Mouse (Mus musculus): ENCODE measurements around the gene Thbs3. TPM values are rescaled to one million over a fixed set of nuclear protein-coding genes. Genes with fewer than 3 reads are reported as not detected.

The Thbs3 gene
- total and polyA plus RNA-seq, 3 experiments: 0.49 to 3.4 (median 2.4) TPM

DNA sequence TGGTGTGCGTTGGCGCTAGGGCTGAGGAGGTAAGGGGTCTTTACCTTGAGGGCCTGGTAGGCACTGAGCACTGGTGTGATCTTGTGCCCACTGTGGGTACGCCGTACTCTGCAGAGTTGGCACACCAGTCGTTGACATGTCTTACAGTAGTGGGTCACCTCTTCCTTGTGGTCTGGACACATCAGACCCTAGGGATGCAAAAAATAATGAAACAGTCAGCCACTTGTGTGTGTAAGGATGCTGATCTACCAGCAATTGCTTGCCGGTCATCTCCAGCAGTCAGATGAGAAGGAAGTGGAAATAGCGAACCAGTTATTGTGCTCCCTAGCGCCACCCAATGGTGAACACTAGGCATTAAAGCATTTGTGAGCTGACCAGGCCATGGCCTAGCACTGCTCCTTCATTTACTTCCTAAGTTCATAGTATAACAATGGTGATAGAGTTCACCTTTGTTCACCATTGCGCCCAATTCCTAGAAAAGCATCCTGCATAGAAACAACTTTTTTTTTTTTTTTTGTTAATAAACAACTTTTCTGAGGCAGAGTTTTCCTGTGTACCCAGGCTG lies 27.4 kb downstream of the Thbs3 start:
- no peak overlapping the region for H3K4me3 ChIP-seq (ENCODE audit: low read depth, low read length)
- H3K36me3 ChIP-seq (replicated peaks): peaks cover 3% of the 10 kb centered on the region
- H3K9me3 ChIP-seq (replicated peaks): no peaks in the 10 kb centered on the region
- TF ChIP-seq CTCF (IDR thresholded peaks at IDR 0.05; ENCODE audit: low read depth, low read length) (peak; percentile 68), GATA2 (IDR thresholded peaks at IDR 0.05; ENCODE audit: borderline replicate concordance, low read depth, low read length) (no peak), GATA1 (IDR thresholded peaks at IDR 0.05; ENCODE audit: borderline replicate concordance, low read length) (no peak), TAL1 (conservative IDR thresholded peaks at IDR 0.05; ENCODE audit: low read depth, low read length) (no peak)
- peaks cover 49% of the 10 kb centered on the region for H3K4me1 ChIP-seq (ENCODE audit: insufficient read depth, low read depth, low read length)
- peaks cover 49% of the 10 kb centered on the region for H3K27me3 ChIP-seq (ENCODE audit: insufficient read depth, low read length)
- ATAC-seq (ENCODE audit: extremely low read depth, insufficient number of reproducible peaks, low FRiP score, poor library complexity, severe bottlenecking) (no peak), DNase-seq (ENCODE audit: low spot score) (no peak)

DNA sequence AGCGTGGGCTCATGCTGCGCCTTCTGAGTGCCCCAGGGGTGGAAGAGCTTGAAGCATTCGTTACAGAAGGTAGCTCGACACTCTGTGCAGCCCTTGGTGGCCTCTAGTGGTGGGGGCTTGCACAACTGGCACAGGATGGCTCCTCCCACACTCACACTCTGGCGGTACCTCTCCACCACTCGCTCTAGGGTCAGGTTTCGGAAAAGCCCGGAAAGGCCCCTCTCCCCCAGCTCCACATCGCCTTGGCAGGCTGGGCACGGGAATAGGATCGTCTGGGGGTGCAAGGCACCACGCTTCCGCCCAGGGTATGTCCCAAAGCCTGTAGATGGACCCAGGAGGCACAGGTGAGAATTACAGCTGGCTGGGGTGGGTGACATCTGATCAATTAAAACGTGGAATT lies 28.6 kb downstream of the Thbs3 start:
- no peak overlapping the region; the same call in 1 of the 2 replicates for H3K4me3 ChIP-seq (ENCODE audit: low read depth, low read length)
- H3K9me3 ChIP-seq (replicated peaks): no peaks in the 10 kb centered on the region
- TF ChIP-seq CTCF (IDR thresholded peaks at IDR 0.05; ENCODE audit: low read depth, low read length) (0 out of 2 replicates have a peak, but pooled peaks have one; percentile 7), GATA2 (IDR thresholded peaks at IDR 0.05; ENCODE audit: borderline replicate concordance, low read depth, low read length) (no peak)
- H3K27me3 ChIP-seq (ENCODE audit: insufficient read depth, low read length): peaks cover 37% of the 10 kb centered on the region
- DNase-seq (ENCODE audit: low spot score) (no peak), ATAC-seq (ENCODE audit: extremely low read depth, insufficient number of reproducible peaks, low FRiP score, poor library complexity, severe bottlenecking) (no peak)
- H3K36me3 ChIP-seq (replicated peaks): peaks cover 15% of the 10 kb centered on the region
- H3K4me1 ChIP-seq (ENCODE audit: insufficient read depth, low read depth, low read length): peaks cover 51% of the 10 kb centered on the region

DNA sequence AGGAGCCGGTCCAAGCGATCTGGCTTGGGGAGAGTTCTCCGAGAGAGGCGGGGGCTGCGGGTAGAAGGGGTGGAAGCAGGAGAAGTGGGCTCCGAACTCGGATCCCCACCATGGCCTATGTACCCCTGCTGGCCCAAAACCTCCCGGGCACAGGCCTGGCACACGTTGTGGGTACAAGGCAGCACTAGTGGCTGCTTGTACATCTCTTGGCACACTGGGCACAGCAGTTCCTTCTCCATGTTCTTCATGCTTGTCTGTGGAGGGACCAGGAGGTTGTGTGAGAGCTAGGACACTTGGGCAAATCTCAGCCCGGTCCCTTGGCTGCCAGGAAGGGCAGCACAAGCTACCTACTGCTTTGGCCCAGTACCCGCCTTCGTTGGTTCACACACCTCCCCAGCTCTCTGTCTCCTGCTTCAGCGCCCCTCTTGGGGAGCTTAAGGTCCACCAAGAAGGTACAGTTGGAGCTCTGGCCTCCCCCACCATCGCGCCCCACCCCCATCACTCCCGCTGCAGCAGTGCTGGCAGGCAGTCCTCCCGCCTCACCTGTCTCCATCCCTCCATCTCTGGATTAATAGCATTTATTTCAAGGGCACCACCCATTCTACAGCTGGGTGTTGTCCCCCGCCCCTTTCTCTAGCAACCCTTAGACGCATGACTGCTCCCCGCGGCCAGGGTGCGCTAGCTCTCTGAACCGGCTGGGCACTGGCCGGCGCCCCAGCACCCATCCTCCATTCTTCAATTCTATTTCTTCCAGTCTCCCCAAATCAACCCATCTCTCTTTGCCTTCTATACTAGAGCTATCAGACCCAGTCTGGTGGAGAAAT lies 29.4 kb downstream of the Thbs3 start:
- no peak for ATAC-seq (ENCODE audit: extremely low read depth, insufficient number of reproducible peaks, low FRiP score, poor library complexity, severe bottlenecking)

DNA sequence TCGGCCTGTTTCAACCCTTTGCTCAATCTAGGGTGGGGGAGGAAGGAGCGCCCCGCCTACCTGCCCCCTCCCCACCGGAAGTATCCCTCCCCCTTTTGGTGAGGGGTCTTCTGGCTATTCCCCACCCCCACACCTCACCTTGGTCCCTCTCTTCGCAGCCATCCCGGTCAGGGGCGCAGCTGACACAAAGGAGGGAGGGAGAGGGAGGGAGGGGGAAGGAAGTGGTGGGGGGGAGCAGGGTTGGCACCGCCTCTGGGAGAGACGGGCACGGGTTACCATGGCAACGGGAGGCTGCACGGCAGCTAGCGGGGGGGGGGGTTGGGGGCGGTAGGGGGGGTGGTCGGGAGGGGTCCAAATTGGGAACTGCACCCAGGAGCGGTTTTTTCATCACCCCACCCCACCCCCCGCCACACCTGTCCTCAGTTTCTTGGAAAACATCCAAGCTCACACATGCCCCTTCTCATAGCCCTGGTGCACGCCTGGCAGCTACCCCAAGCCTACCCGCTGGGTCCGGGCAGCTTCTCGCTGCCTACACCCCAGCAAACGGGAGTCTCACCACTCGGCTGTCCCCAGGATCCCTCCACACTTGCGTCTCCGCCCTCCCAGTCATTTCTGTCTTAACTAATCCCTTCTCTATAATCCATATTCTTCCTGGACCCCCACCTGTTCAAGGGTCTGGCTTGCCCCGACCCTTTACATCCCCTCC lies 30.2 kb downstream of the Thbs3 start:
- H3K36me3 ChIP-seq (replicated peaks): peaks cover 28% of the 10 kb centered on the region
- H3K9me3 ChIP-seq (replicated peaks): no peaks in the 10 kb centered on the region
- H3K4me3 ChIP-seq (ENCODE audit: low read depth, low read length): peak overlapping the region; percentile 40; the same call in 1 of the 2 replicates
- no peak for DNase-seq (ENCODE audit: low spot score)
- peaks cover 28% of the 10 kb centered on the region for H3K27me3 ChIP-seq (ENCODE audit: insufficient read depth, low read length)
- peaks cover 53% of the 10 kb centered on the region for H3K4me1 ChIP-seq (ENCODE audit: insufficient read depth, low read depth, low read length)
- ATAC-seq (ENCODE audit: extremely low read depth, insufficient number of reproducible peaks, low FRiP score, poor library complexity, severe bottlenecking): no peak
- TF ChIP-seq TAL1 (conservative IDR thresholded peaks at IDR 0.05; ENCODE audit: low read depth, low read length) (no peak), GATA1 (IDR thresholded peaks at IDR 0.05; ENCODE audit: borderline replicate concordance, low read length) (no peak), CTCF (IDR thresholded peaks at IDR 0.05; ENCODE audit: low read depth, low read length) (no peak), GATA2 (IDR thresholded peaks at IDR 0.05; ENCODE audit: borderline replicate concordance, low read depth, low read length) (no peak), POLR2AphosphoS5 (IDR thresholded peaks at IDR 0.05; ENCODE audit: insufficient replicate concordance, low read depth, low read length) (no peak)

More for the DNA sequence above, 29.4 kb downstream of the Thbs3 start:
- no peaks in the 10 kb centered on the region for H3K9me3 ChIP-seq (replicated peaks)
- DNase-seq (ENCODE audit: low spot score): no peak
- H3K4me1 ChIP-seq (ENCODE audit: insufficient read depth, low read depth, low read length): peaks cover 48% of the 10 kb centered on the region
- TF ChIP-seq POLR2AphosphoS5 (IDR thresholded peaks at IDR 0.05; ENCODE audit: insufficient replicate concordance, low read depth, low read length) (no peak), TAL1 (conservative IDR thresholded peaks at IDR 0.05; ENCODE audit: low read depth, low read length) (no peak), GATA2 (IDR thresholded peaks at IDR 0.05; ENCODE audit: borderline replicate concordance, low read depth, low read length) (no peak), GATA1 (IDR thresholded peaks at IDR 0.05; ENCODE audit: borderline replicate concordance, low read length) (no peak), CTCF (IDR thresholded peaks at IDR 0.05; ENCODE audit: low read depth, low read length) (no peak)
- 0 out of 2 replicates have a peak overlapping the region, but pooled peaks have one; percentile 18 for H3K4me3 ChIP-seq (ENCODE audit: low read depth, low read length)
- H3K27me3 ChIP-seq (ENCODE audit: insufficient read depth, low read length): peaks cover 29% of the 10 kb centered on the region
- peaks cover 21% of the 10 kb centered on the region for H3K36me3 ChIP-seq (replicated peaks)

DNA sequence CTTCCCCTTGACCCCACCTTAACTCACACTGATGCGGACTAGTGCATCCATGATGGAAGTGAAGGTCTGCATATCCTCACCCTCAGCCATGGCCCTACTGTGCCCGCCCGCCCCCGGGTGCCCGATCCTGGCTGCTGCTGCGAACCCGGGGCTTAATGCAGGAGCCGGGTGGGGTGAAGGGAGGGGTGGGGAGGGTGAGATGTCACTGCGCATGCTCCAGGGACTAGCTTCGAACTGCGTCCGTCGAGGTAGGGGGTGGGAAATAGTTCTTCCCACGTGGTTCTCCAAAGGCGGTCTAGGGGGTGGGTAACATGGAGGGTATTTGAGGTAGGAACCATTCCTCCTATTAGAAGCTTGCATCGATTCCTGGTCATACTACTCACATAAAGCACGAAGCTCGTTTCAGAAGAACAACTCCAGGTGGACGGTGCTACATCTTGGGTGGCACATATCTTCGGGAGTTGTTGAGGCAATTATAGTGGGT lies 30.8 kb downstream of the Thbs3 start, which contains the start of gene Krtcap2:
Gene Krtcap2, plus strand, starts transcription at position 279 of the 484 bp plus-strand sequence.
- ATAC-seq (ENCODE audit: extremely low read depth, insufficient number of reproducible peaks, low FRiP score, poor library complexity, severe bottlenecking) (no peak), DNase-seq (ENCODE audit: low spot score) (no peak)
- Histone ChIP-seq H3K36me3 (replicated peaks) (peaks cover 28% of the 10 kb centered on the region), H3K4me3 (ENCODE audit: low read depth, low read length) (peak within 1 kb of the TSS; percentile 84), H3K27me3 (ENCODE audit: insufficient read depth, low read length) (peaks cover 28% of the 10 kb centered on the region), H3K9me3 (replicated peaks) (no peaks in the 10 kb centered on the region), H3K4me1 (ENCODE audit: insufficient read depth, low read depth, low read length) (peaks cover 59% of the 10 kb centered on the region)
- TF ChIP-seq POLR2AphosphoS5 (IDR thresholded peaks at IDR 0.05; ENCODE audit: insufficient replicate concordance, low read depth, low read length): no peak
- TF ChIP-seq GATA1 (IDR thresholded peaks at IDR 0.05; ENCODE audit: borderline replicate concordance, low read length): no peak
- no peak for TF ChIP-seq GATA2 (IDR thresholded peaks at IDR 0.05; ENCODE audit: borderline replicate concordance, low read depth, low read length)
- TF ChIP-seq CTCF (IDR thresholded peaks at IDR 0.05; ENCODE audit: low read depth, low read length): no peak
- no peak for TF ChIP-seq TAL1 (conservative IDR thresholded peaks at IDR 0.05; ENCODE audit: low read depth, low read length)
